Mouse (Mus musculus) ES-Bruce4 (cell line): ENCODE data around the gene Kdm2b. TPM values are rescaled to one million over a fixed set of nuclear protein-coding genes. Genes with fewer than 3 reads are reported as not detected.

Experiments used
- H3K27ac ChIP-seq: 2 replicates; pipeline ENCODE4 v1.5.1; 2012; ENCODE audit warnings: low read length, inconsistent platforms; ENCODE audit not compliant: insufficient read depth
- H3K27me3 ChIP-seq: 2 replicates; pipeline ENCODE4 v1.6.1; 2012; ENCODE audit warnings: mild to moderate bottlenecking, low read length, inconsistent platforms; ENCODE audit not compliant: control insufficient read depth, poor library complexity, insufficient read depth, severe bottlenecking
- H3K36me3 ChIP-seq: 2 replicates; pipeline ENCODE4 v1.6.1; 2012; ENCODE audit warnings: inconsistent platforms, mild to moderate bottlenecking, low read length, moderate library complexity; ENCODE audit not compliant: control insufficient read depth, poor library complexity, insufficient read depth, severe bottlenecking
- H3K4me1 ChIP-seq: one replicate; pipeline ENCODE4 v1.8.1; 2011; ENCODE audit warnings: low read length; ENCODE audit not compliant: control insufficient read depth, insufficient read depth
- H3K4me3 ChIP-seq: 2 replicates; pipeline ENCODE4 v1.5.1; 2011; ENCODE audit warnings: low read depth, mild to moderate bottlenecking, low read length
- H3K9ac ChIP-seq: 2 replicates; pipeline ENCODE4 v1.6.1; 2012; ENCODE audit warnings: low read depth, mild to moderate bottlenecking, inconsistent platforms; ENCODE audit not compliant: poor library complexity, severe bottlenecking
- H3K9me3 ChIP-seq: replicated peaks from 2 replicates; pipeline ENCODE4 v1.6.1; 2012; ENCODE audit warnings: mild to moderate bottlenecking, low read length, inconsistent platforms; ENCODE audit not compliant: control insufficient read depth, poor library complexity, insufficient read depth, severe bottlenecking
- CTCF ChIP-seq: IDR thresholded peaks from one replicate; pipeline ENCODE4 v1.8.1; 2011; ENCODE audit warnings: low read depth, low read length
- EP300 ChIP-seq: IDR thresholded peaks from 2 replicates; pipeline ENCODE4 v1.6.1; 2011; ENCODE audit warnings: low read depth, low read length; ENCODE audit not compliant: insufficient read depth
- POLR2A ChIP-seq: IDR thresholded peaks from one replicate; pipeline ENCODE4 v1.8.1; 2011; ENCODE audit warnings: low read length; ENCODE audit not compliant: insufficient read depth
- polyA plus RNA-seq: library from polyadenylated mRNA; stranded (reverse); fragments of >200 nt; gene quantifications from 2 replicates; pipeline ENCODE4 v1.2.4, GENCODE M21; 2011; ENCODE audit warnings: low read depth; ENCODE audit not compliant: missing spikeins, insufficient read depth, insufficient read length

Kdm2b gene
- polyA plus RNA-seq, 1 experiment, result 56.8 TPM

- TF ChIP-seq CTCF (no peak), EP300 (0 out of 2 replicates have a peak, but pooled peaks have one; percentile 14), POLR2A (peak; percentile 69)
- Histone ChIP-seq H3K9ac (peak within 1 kb of the TSS; percentile 49), H3K4me1 (no peaks in the 10 kb centered on the region)
Observed at GRCm38 (mm10) chr5:123014753-123015701, 25.4 kb upstream of the Kdm2b start, which contains the start of gene Orai1. Gene Orai1 (plus strand): TSS chr5:123015074.

GRCm38 (mm10) chr5:123013599-123014315, 24.1 kb upstream of the Kdm2b start:
- H3K27me3 ChIP-seq, result no peaks in the 10 kb centered on the region
- peaks cover 3% of the 10 kb centered on the region; the same call in 1 of the 2 replicates for H3K36me3 ChIP-seq
- H3K9me3 ChIP-seq, result no peaks in the 10 kb centered on the region
- TF ChIP-seq POLR2A, result no peak
- no peak for TF ChIP-seq EP300
- TF ChIP-seq CTCF, result peak; percentile 50
- H3K9ac ChIP-seq, result no peak overlapping the region
- H3K4me1 ChIP-seq, result peaks cover 2% of the 10 kb centered on the region
- H3K4me3 ChIP-seq, result no peak overlapping the region
- H3K27ac ChIP-seq, result no peak overlapping the region

More at GRCm38 (mm10) chr5:123014753-123015701, 25.4 kb upstream of the Kdm2b start, which contains the start of gene Orai1:
- H3K36me3 ChIP-seq, result peaks cover 3% of the 10 kb centered on the region; the same call in 1 of the 2 replicates
- no peaks in the 10 kb centered on the region for H3K9me3 ChIP-seq
- no peaks in the 10 kb centered on the region for H3K27me3 ChIP-seq
- H3K27ac ChIP-seq, result peak within 1 kb of the TSS; percentile 68
- peak within 1 kb of the TSS; percentile 80 for H3K4me3 ChIP-seq

DNA sequence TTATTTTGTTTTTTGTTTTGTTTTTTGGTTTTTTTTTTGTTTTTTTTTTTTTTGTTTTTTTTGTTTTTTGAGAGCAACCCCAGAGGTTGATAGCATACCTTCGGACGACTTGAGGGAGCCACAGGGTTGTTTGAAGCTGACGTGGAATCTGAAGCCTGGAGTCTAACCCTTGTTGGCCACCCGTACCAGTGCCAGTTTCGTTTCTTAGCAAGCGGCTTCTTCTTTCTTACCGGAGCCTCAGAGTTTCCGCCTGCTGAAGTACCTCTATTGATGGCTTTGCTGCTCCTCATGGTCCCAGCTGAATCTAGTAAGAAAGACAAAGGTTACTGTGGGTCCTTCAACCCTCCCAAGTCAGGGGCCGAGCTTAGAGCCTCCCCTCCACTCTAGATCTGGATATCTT, 22.1 kb upstream of the Kdm2b start:
- TF ChIP-seq CTCF (no peak), EP300 (no peak)
- H3K36me3 ChIP-seq, result no peaks in the 10 kb centered on the region

GRCm38 (mm10) chr5:123010806-123011205, 21.2 kb upstream of the Kdm2b start:
- Histone ChIP-seq H3K27ac (no peak overlapping the region), H3K27me3 (no peaks in the 10 kb centered on the region), H3K9me3 (no peaks in the 10 kb centered on the region), H3K4me3 (no peak overlapping the region), H3K4me1 (peaks cover 2% of the 10 kb centered on the region), H3K36me3 (no peaks in the 10 kb centered on the region), H3K9ac (no peak overlapping the region)
- TF ChIP-seq CTCF (peak; percentile 53), EP300 (no peak)

More for the DNA sequence above, 22.1 kb upstream of the Kdm2b start:
- Histone ChIP-seq H3K9ac (no peak overlapping the region), H3K27me3 (no peaks in the 10 kb centered on the region), H3K9me3 (no peaks in the 10 kb centered on the region), H3K27ac (no peak overlapping the region), H3K4me1 (peaks cover 2% of the 10 kb centered on the region), H3K4me3 (no peak overlapping the region)

GRCm38 (mm10) chr5:123009873-123010272, 20.2 kb upstream of the Kdm2b start:
- Histone ChIP-seq H3K36me3 (no peaks in the 10 kb centered on the region), H3K9ac (no peak overlapping the region), H3K27ac (no peak overlapping the region), H3K27me3 (no peaks in the 10 kb centered on the region), H3K9me3 (no peaks in the 10 kb centered on the region), H3K4me1 (peaks cover 2% of the 10 kb centered on the region), H3K4me3 (no peak overlapping the region)
- no peak for TF ChIP-seq CTCF
- TF ChIP-seq EP300, result no peak
- no peak for TF ChIP-seq POLR2A
